Mouse (Mus musculus) brain, embryonic 14.5 days (tissue): ENCODE data around the gene Wipf2.

Source experiments
- CTCF ChIP-seq: fragments of 200-500 bp; IDR thresholded peaks from 2 replicates; pipeline ENCODE4 v1.5.1; 2012; ENCODE audit warnings: inconsistent platforms, mild to moderate bottlenecking, moderate library complexity, borderline replicate concordance; ENCODE audit not compliant: insufficient read depth, insufficient read length; ENCODE audit errors: extremely low read depth
- POLR2A ChIP-seq: fragments of 200-500 bp; IDR thresholded peaks from 2 replicates; pipeline ENCODE4 v1.6.1; 2012; ENCODE audit warnings: mild to moderate bottlenecking, inconsistent platforms, borderline replicate concordance; ENCODE audit not compliant: poor library complexity, insufficient read depth, insufficient read length, severe bottlenecking; ENCODE audit errors: extremely low read depth

- no peak for TF ChIP-seq CTCF
- no peak for TF ChIP-seq POLR2A
These were observed 7.4 kb downstream of the Wipf2 start for GRCm38 (mm10) chr11:98870791-98871190.
